Mouse (Mus musculus): ENCODE measurements around the gene Gbgt1.

DNA sequence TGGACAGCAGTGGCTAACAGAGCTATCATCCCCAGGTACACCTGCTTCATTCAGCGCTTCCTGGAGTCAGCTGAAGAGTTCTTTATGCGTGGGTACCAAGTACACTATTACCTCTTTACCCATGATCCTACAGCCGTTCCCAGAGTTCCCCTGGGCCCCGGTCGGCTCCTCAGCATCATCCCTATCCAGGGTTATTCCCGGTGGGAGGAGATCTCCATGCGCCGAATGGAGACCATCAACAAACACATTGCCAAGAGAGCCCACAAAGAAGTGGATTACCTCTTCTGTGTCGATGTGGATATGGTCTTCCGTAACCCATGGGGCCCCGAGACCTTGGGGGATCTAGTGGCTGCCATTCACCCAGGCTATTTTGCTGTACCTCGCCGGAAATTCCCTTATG, 8.0 kb downstream of the Gbgt1 start:
- TF ChIP-seq CTCF (IDR thresholded peaks at IDR 0.05; ENCODE audit: borderline replicate concordance, insufficient read depth, low read depth, low read length): no peak
- TF ChIP-seq POLR2A (IDR thresholded peaks at IDR 0.05; ENCODE audit: borderline replicate concordance, insufficient read depth, low read length): no peak

Measured in cerebellum, adult 2 months (tissue).